Mouse (Mus musculus): ENCODE measurements at regions not wholly inside any gene's neighbourhood (a gene's known extent, or its start where the extent isn't known, plus 50 kb on each side); places are given as distances from the start of the nearest gene placed in this dataset.

DNA sequence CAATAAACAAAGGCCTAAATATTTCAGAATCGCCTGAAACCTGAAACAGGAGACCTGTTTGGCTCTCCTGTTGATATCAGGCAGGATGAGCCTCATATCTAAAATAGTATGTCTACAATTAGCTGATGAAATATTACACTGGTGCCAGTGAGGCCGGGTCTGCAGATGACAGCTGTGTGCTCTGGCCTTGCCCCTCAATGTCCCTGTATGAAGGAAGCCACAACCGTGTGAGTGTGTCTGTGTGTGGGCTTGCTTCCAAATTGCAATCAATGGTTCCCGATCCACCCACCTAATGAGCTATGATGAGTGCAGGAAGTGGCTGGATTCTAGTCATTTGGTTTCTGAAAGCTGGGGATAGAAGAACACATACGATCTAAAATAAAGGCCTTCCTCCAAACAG lies 438.2 kb downstream of the Cbln4 start:
- no peak for TF ChIP-seq POLR2A (IDR thresholded peaks at IDR 0.05; ENCODE audit: borderline replicate concordance, extremely low read depth, low read depth, low read length)
- no peak for TF ChIP-seq CTCF (IDR thresholded peaks at IDR 0.05; ENCODE audit: insufficient read depth, low read length)

All from lung, adult 2 months (tissue).